Mouse (Mus musculus) kidney, postnatal 4 days (tissue): ENCODE measurements around the gene Tas2r106.

ENCODE experiments used
- DNase-seq, 2 experiments: peaks; one replicate each; pipeline ENCODE4 v3.0.0; 2021; ENCODE audit warnings: mixed read lengths in 2 of 2

Tas2r106 gene

DNA sequence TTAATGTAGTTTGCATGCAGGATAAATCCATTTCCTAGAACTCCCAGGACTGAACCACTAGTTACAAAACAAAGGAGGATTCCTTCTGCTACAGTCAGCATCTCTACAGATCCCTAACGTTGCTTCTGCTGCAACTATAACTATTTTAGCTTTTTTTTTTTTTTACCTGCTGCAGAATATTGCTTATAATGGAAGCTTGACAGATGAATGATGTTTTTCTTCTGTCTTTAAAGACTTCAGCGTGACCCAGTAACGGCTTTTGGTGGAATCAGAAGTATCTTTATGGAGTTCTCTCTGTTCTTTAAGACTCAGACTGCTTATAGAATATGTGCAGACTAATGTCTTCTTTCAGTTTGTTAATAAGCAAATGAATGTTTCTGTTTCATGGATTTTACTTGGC, at the start of gene Tas2r106:
Gene Tas2r106, minus strand, starts transcription at position 101 of the 400 bp plus-strand sequence.
- DNase-seq = no peak

DNA sequence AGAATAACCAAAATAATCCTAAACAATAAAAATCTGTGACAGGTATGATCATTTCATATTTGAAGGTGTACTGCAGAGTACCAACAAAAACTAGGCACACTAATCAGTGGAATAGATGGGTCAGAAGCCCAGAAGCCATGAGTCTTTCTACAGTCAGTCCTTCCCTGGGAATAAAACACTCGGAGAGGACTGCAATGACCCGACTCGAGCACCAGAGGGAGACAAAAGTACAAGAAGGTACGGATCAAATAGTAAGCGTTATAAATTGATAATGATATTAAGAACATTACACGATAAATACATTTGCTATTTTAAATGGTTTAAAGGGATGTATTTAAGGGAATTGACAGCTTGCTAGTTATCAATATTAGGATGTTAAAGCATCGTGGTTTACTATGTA, 34.1 kb upstream of the Tas2r106 start:
- DNase-seq = no peak

DNA sequence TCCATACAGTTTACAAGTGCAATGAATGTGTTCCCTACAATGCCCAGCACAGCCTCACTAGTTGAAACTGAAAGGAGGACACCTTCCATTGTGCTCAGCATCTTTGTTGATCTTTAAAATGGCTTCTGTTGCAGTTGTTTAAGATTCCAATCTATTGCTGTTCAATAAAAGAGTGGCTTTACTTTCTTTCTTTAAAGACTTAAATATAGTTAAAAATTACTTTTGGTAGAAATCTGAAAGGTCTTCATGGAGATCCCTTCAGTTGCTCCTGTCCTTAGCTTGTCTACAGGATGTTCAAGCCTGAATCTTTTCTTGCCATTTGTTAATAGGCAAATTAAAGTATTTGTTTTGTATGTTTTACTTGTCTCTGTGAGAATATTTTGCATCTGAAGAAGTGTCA, 11.3 kb upstream of the Tas2r106 start, which contains the start of gene Tas2r114:
Gene Tas2r114, minus strand, starts transcription at position 101 of the 400 bp plus-strand sequence.
- DNase-seq = no peak

DNA sequence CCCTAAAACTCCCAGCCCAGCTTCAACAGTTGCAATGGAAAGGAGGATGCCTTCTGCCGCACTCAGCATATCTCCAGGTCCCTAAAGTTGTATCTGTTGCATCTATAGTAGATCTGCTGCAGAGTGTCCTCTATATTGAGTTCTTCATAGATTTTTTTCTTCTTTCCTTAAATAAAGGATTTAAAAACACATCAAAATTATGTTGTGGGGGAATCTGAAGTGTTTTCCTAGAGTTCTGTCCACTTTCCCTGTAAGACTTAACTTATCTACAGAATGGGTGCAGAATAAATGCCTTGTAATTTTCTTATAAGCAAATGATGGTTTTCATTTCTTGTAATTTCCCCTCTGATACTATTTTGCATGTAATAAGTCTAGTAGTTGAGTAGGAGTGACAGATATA, 8.7 kb upstream of the Tas2r106 start, which contains the start of gene Tas2r105:
Gene Tas2r105, minus strand, starts transcription at position 101 of the 400 bp plus-strand sequence.
- DNase-seq = no peak

DNA sequence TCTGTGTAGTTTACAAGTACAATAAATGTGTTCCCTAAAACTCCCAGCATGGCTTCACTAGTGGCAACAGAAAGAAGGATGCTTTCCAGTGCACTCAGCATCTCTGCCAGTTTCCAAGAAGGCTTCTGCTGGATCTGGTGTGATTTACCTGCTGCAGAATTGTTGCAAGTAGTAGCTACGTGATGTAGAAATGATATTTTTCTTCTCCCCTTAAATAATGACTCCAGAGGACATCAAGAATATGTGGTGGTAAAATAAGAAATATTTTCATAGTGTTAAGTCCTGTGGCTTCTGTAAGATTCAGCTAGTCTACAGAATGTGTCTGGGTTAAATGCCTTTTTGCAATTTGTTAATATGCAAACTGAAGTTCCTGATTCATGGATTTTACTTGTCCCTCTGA, 7.0 kb upstream of the Tas2r106 start, which contains the start of gene Tas2r104:
Gene Tas2r104, minus strand, starts transcription at position 101 of the 400 bp plus-strand sequence.
- DNase-seq = no peak

DNA sequence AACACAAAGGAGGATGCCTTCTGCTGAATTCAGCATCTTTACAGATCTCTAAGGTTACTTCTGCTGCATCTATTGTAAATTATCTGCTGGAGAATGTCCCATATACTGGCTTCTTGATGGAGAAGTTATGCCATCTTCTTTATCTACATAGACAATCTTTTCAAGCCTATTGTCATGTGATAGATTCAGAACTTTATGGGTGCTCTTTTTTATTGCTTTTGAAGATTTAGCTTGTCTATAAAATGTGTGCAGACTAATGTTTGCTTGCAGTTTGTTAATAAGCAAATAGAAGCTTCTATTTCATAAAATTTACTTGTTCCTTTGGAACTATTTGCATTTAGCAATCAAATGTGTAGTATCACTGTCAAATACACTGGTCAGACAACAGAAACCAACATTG, 18.6 kb downstream of the Tas2r106 start, which contains the start of gene Tas2r107:
Gene Tas2r107, minus strand, starts transcription at position 101 of the 400 bp plus-strand sequence.
- no peak for DNase-seq

DNA sequence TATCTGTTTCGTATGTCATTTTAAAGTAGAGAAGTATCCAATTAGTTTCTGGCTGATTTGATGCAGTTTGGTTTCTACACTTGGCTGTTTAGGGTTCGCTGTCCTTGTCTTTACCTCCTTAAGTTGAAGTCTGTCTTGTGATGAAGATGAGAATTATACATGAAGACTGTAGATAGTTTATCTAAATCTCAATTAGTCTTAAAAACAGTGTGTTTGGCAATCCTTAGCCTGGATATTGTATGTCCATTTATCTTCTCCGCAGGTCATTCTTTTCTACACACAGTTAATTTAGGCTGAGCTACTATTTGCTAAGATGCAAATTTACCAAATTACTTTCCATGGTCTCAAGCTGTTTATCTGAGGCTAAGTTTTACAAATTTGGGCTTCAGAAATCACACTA, 47.9 kb downstream of the Tas2r106 start, which contains the start of gene Tas2r130:
Gene Tas2r130, minus strand, starts transcription at position 101 of the 400 bp plus-strand sequence.
- DNase-seq = no peak
